Mouse (Mus musculus): ENCODE results near the gene Mrpl45. TPM values are rescaled to one million over a fixed set of nuclear protein-coding genes. Genes with fewer than 3 reads are reported as not detected.

Gene Mrpl45
- polyA plus RNA-seq, 1 experiment from 2014 or later, result 21.2 TPM

Other genes with a start within 250 kb of the Mrpl45 start
- 0.15 and 0.18 TPM in 2 replicates for gene Tbx21, start 200.4 kb upstream of the Mrpl45 start, polyA plus RNA-seq (2015; fragmentation: Nextera tagmentation; extraction: Ambion mirVana)
- 0.84 and 1.1 TPM in 2 replicates for gene Tbkbp1, start 164.2 kb upstream of the Mrpl45 start, polyA plus RNA-seq (2015; fragmentation: Nextera tagmentation; extraction: Ambion mirVana)
- gene Kpnb1, start 127.8 kb upstream of the Mrpl45 start, polyA plus RNA-seq (2015; fragmentation: Nextera tagmentation; extraction: Ambion mirVana), result 14.5 and 15.9 TPM in 2 replicates
- gene Npepps, start 35.1 kb upstream of the Mrpl45 start, polyA plus RNA-seq (2015; fragmentation: Nextera tagmentation; extraction: Ambion mirVana), result 20.7 and 23.4 TPM in 2 replicates
- gene Gpr179, start 36.4 kb downstream of the Mrpl45 start, polyA plus RNA-seq (2015; fragmentation: Nextera tagmentation; extraction: Ambion mirVana), result not detected in 2 replicates
- 1.0 and 1.1 TPM in 2 replicates for gene Socs7, start 46.8 kb downstream of the Mrpl45 start, polyA plus RNA-seq (2015; fragmentation: Nextera tagmentation; extraction: Ambion mirVana)
- gene Arhgap23, start 99.8 kb downstream of the Mrpl45 start, polyA plus RNA-seq (2015; fragmentation: Nextera tagmentation; extraction: Ambion mirVana), result 4.8 and 5.4 TPM in 2 replicates
- gene 4933428G20Rik, start 184.6 kb downstream of the Mrpl45 start, polyA plus RNA-seq (2015; fragmentation: Nextera tagmentation; extraction: Ambion mirVana), result 0.46 and 0.59 TPM in 2 replicates